Mouse (Mus musculus): Measurements from ENCODE around the gene Arl6ip5. TPM values are rescaled to one million over a fixed set of nuclear protein-coding genes. Genes with fewer than 3 reads are reported as not detected.
A peak's percentile ranks its signal among the peaks of the same experiment; 100 is the strongest.

Arl6ip5 gene
- total RNA-seq, 1 experiment from 2014 or later: 73.4 TPM

GRCm38 (mm10) chr6:97266661-97267060 is 56.2 kb downstream of the Arl6ip5 start:
- ATAC-seq (replicated peaks; ENCODE audit: low read depth, poor library complexity, severe bottlenecking): no peak

- no peak for ATAC-seq (replicated peaks; ENCODE audit: low read depth, poor library complexity, severe bottlenecking)
Observed at GRCm38 (mm10) chr6:97267132-97267531, 56.6 kb downstream of the Arl6ip5 start.

- no peak for ATAC-seq (replicated peaks; ENCODE audit: low read depth, poor library complexity, severe bottlenecking)
Observed at GRCm38 (mm10) chr6:97269596-97269995, 59.1 kb downstream of the Arl6ip5 start.

GRCm38 (mm10) chr6:97272349-97272748 is 61.9 kb downstream of the Arl6ip5 start:
- no peak for ATAC-seq (replicated peaks; ENCODE audit: low read depth, poor library complexity, severe bottlenecking)

- ATAC-seq (replicated peaks; ENCODE audit: low read depth, poor library complexity, severe bottlenecking): no peak
Observed at GRCm38 (mm10) chr6:97273058-97273710, 62.7 kb downstream of the Arl6ip5 start.

- ATAC-seq (replicated peaks; ENCODE audit: low read depth, poor library complexity, severe bottlenecking): peak; percentile 46
Observed at GRCm38 (mm10) chr6:97273777-97274176, 63.3 kb downstream of the Arl6ip5 start.

- ATAC-seq (replicated peaks; ENCODE audit: low read depth, poor library complexity, severe bottlenecking): no peak
Observed at GRCm38 (mm10) chr6:97275760-97276159, 65.3 kb downstream of the Arl6ip5 start.

- ATAC-seq (replicated peaks; ENCODE audit: low read depth, poor library complexity, severe bottlenecking): no peak
Observed at GRCm38 (mm10) chr6:97276366-97276765, 65.9 kb downstream of the Arl6ip5 start.

- ATAC-seq (replicated peaks; ENCODE audit: low read depth, poor library complexity, severe bottlenecking): no peak
Observed at GRCm38 (mm10) chr6:97276890-97277497, 66.5 kb downstream of the Arl6ip5 start.

GRCm38 (mm10) chr6:97278014-97278787 is 67.7 kb downstream of the Arl6ip5 start:
- peak; percentile 88 for ATAC-seq (replicated peaks; ENCODE audit: low read depth, poor library complexity, severe bottlenecking)

- no peak for ATAC-seq (replicated peaks; ENCODE audit: low read depth, poor library complexity, severe bottlenecking)
Observed at GRCm38 (mm10) chr6:97278878-97279277, 68.4 kb downstream of the Arl6ip5 start.

Other genes starting within 250 kb of the Arl6ip5 start
- gene Fam19a4, start 150.3 kb upstream of the Arl6ip5 start, total RNA-seq (2017): not detected in 2 replicates
- 2.1 and 7.4 TPM in 2 replicates for gene Eogt, start 61.5 kb upstream of the Arl6ip5 start, total RNA-seq (2017)
- 98.7 and 132 TPM in 2 replicates for gene Tmf1, start 31.6 kb upstream of the Arl6ip5 start, total RNA-seq (2017)
- 66.2 and 66.3 TPM in 2 replicates for gene Uba3, start 5.0 kb upstream of the Arl6ip5 start, total RNA-seq (2017)
- not detected in 2 replicates for gene Lmod3, start 42.1 kb downstream of the Arl6ip5 start, total RNA-seq (2017)

All from common myeloid progenitor, adult 5-6 weeks (primary cell).